ENCODE assay signal across 25 mouse cellular contexts in genomic region chr5:44529001-44529400, GRCm38 (mm10).
DNase-seq lines count a peak whose midpoint lies in the region; ATAC-seq and TF ChIP-seq lines count a peak whose summit lies in the region.
"Had no signal": no experiment of that assay in that cellular context is flagged by ENCODE, and none has a peak within 500 bp of the region (broad histone marks: within the 10 kb centered on the region; RNA-seq: fewer than 3 reads in every experiment).

No protein-coding gene starts in this region.

- peak; percentile 58 for DNase-seq in forebrain, embryonic 14.5 days (ENCODE audit: low spot score)
- DNase-seq in forebrain, embryonic 10.5 days (ENCODE audit: extremely low spot score, low spot score), result no peak
- peak; percentile 46 for DNase-seq in forebrain, postnatal 0 days
- peak; percentile 67 for DNase-seq in midbrain, embryonic 11.5 days (ENCODE audit: low spot score, missing footprints)
- DNase-seq in midbrain, embryonic 10.5 days (ENCODE audit: low spot score), result no peak
- peak; percentile 69 for DNase-seq in brain, embryonic 14.5 days (ENCODE audit: low read depth)
- DNase-seq in lung, postnatal 4 days, result no peak
- DNase-seq: adrenal gland, adult 8-10 months; adrenal gland, postnatal 25 days; cerebellum, adult 18-20 months; cerebellum, adult 9-10 months; cerebellum, postnatal 14 days; gastrocnemius, postnatal 10 days; gastrocnemius, postnatal 36 days; heart, adult 2 months had no signal

- no peaks in the 10 kb centered on the region for H3K27me3 ChIP-seq in forebrain, embryonic 14.5 days (replicated peaks; ENCODE audit: control insufficient read depth, insufficient read depth, low read length)
- H3K27me3 ChIP-seq in forebrain, embryonic 10.5 days (ENCODE audit: poor library complexity, severe bottlenecking), result no peaks in the 10 kb centered on the region
- no peaks in the 10 kb centered on the region for H3K27me3 ChIP-seq in forebrain, postnatal 0 days (ENCODE audit: insufficient read depth, low read length)
- H3K27me3 ChIP-seq in forebrain, embryonic 12.5 days, result no peaks in the 10 kb centered on the region
- no peaks in the 10 kb centered on the region for H3K27me3 ChIP-seq in midbrain, embryonic 11.5 days (ENCODE audit: control insufficient read depth, insufficient read depth, low read length)
- H3K27me3 ChIP-seq in midbrain, embryonic 10.5 days (ENCODE audit: low read depth, poor library complexity, severe bottlenecking), result no peaks in the 10 kb centered on the region
- H3K27me3 ChIP-seq: embryonic facial prominence, embryonic 12.5 days; embryonic facial prominence, embryonic 15.5 days; hindbrain, embryonic 12.5 days; hindbrain, embryonic 15.5 days had no signal

- H3K9me3 ChIP-seq in forebrain, embryonic 14.5 days (replicated peaks; ENCODE audit: control insufficient read depth, low read length), result no peaks in the 10 kb centered on the region
- no peaks in the 10 kb centered on the region for H3K9me3 ChIP-seq in forebrain, embryonic 10.5 days
- no peaks in the 10 kb centered on the region for H3K9me3 ChIP-seq in forebrain, postnatal 0 days (ENCODE audit: low read length)
- no peaks in the 10 kb centered on the region for H3K9me3 ChIP-seq in forebrain, embryonic 12.5 days
- no peaks in the 10 kb centered on the region for H3K9me3 ChIP-seq in midbrain, embryonic 11.5 days (ENCODE audit: control insufficient read depth, low read length)
- H3K9me3 ChIP-seq in midbrain, embryonic 10.5 days (replicated peaks), result no peaks in the 10 kb centered on the region
- H3K9me3 ChIP-seq: embryonic facial prominence, embryonic 12.5 days; embryonic facial prominence, embryonic 15.5 days; heart, embryonic 10.5 days; heart, embryonic 13.5 days; hindbrain, embryonic 12.5 days; hindbrain, embryonic 15.5 days had no signal

- ATAC-seq in forebrain, embryonic 14.5 days, result 0 out of 2 replicates have a peak, but pooled peaks have one; percentile 23
- peak; percentile 73 for ATAC-seq in forebrain, postnatal 0 days
- ATAC-seq in forebrain, embryonic 12.5 days (ENCODE audit: low FRiP score), result no peak
- ATAC-seq in midbrain, embryonic 11.5 days (ENCODE audit: low FRiP score), result no peak
- ATAC-seq: activated CD4-positive, CD25-positive, alpha-beta regulatory T cell, adult 4 months; inflammation-experienced regulatory T-cells, adult 6 months; intestine, embryonic 16.5 days had no signal

- TF ChIP-seq POLR2A in brain, embryonic 14.5 days (IDR thresholded peaks at IDR 0.05; ENCODE audit: borderline replicate concordance, extremely low read depth, insufficient read depth, insufficient read length, poor library complexity, severe bottlenecking), result no peak

- H3K27ac ChIP-seq in forebrain, embryonic 14.5 days (ENCODE audit: low read depth, low read length), result peak overlapping the region; percentile 49; the same call in 1 of the 2 replicates
- no peak overlapping the region for H3K27ac ChIP-seq in forebrain, embryonic 10.5 days
- H3K27ac ChIP-seq in forebrain, postnatal 0 days (ENCODE audit: low read depth, low read length), result peak overlapping the region; percentile 62
- no peak overlapping the region for H3K27ac ChIP-seq in forebrain, embryonic 12.5 days
- H3K27ac ChIP-seq in midbrain, embryonic 11.5 days (ENCODE audit: low read depth, low read length), result no peak overlapping the region
- H3K27ac ChIP-seq in midbrain, embryonic 10.5 days (replicated peaks), result no peak overlapping the region
- H3K27ac ChIP-seq: embryonic facial prominence, embryonic 12.5 days; embryonic facial prominence, embryonic 15.5 days; heart, adult 2 months; heart, embryonic 10.5 days; heart, embryonic 13.5 days; hindbrain, embryonic 12.5 days had no signal

- WGBS in forebrain, embryonic 14.5 days, result 68% methylated on average over 1 of the region's 1 CpGs
- 91% methylated on average over 1 of the region's 1 CpGs for WGBS in forebrain, embryonic 10.5 days
- WGBS in forebrain, postnatal 0 days, result 37% methylated on average over 1 of the region's 1 CpGs
- WGBS in forebrain, embryonic 12.5 days, result 80% methylated on average over 1 of the region's 1 CpGs
- 86% methylated on average over 1 of the region's 1 CpGs for WGBS in midbrain, embryonic 11.5 days
- WGBS in midbrain, embryonic 10.5 days, result 87% methylated on average over 1 of the region's 1 CpGs

- H3K36me3 ChIP-seq in forebrain, embryonic 14.5 days (ENCODE audit: control insufficient read depth, insufficient read depth, low read length), result no peaks in the 10 kb centered on the region
- no peaks in the 10 kb centered on the region for H3K36me3 ChIP-seq in forebrain, embryonic 10.5 days (replicated peaks)
- H3K36me3 ChIP-seq in forebrain, postnatal 0 days (ENCODE audit: insufficient read depth), result no peaks in the 10 kb centered on the region
- H3K36me3 ChIP-seq in forebrain, embryonic 12.5 days (replicated peaks), result no peaks in the 10 kb centered on the region
- H3K36me3 ChIP-seq in midbrain, embryonic 11.5 days (ENCODE audit: control insufficient read depth, insufficient read depth, low read length), result no peaks in the 10 kb centered on the region
- H3K36me3 ChIP-seq in midbrain, embryonic 10.5 days, result no peaks in the 10 kb centered on the region
- H3K36me3 ChIP-seq: embryonic facial prominence, embryonic 12.5 days; embryonic facial prominence, embryonic 15.5 days; heart, embryonic 10.5 days; heart, embryonic 13.5 days; hindbrain, embryonic 12.5 days; hindbrain, embryonic 15.5 days had no signal

- no peaks in the 10 kb centered on the region for H3K4me1 ChIP-seq in forebrain, embryonic 14.5 days (ENCODE audit: control insufficient read depth, insufficient read depth, low read length)
- no peaks in the 10 kb centered on the region for H3K4me1 ChIP-seq in forebrain, embryonic 10.5 days
- peaks cover 7% of the 10 kb centered on the region; the same call in 1 of the 2 replicates for H3K4me1 ChIP-seq in forebrain, postnatal 0 days (ENCODE audit: insufficient read depth)
- H3K4me1 ChIP-seq in forebrain, embryonic 12.5 days, result peaks cover 4% of the 10 kb centered on the region; the same call in 1 of the 2 replicates
- H3K4me1 ChIP-seq in midbrain, embryonic 11.5 days (ENCODE audit: control insufficient read depth, insufficient read depth, low read length), result no peaks in the 10 kb centered on the region
- no peaks in the 10 kb centered on the region for H3K4me1 ChIP-seq in midbrain, embryonic 10.5 days
- H3K4me1 ChIP-seq: embryonic facial prominence, embryonic 12.5 days; embryonic facial prominence, embryonic 15.5 days; heart, embryonic 10.5 days; hindbrain, embryonic 12.5 days; hindbrain, embryonic 15.5 days had no signal

- H3K9ac ChIP-seq in forebrain, embryonic 14.5 days (ENCODE audit: low read length), result no peak overlapping the region
- no peak overlapping the region for H3K9ac ChIP-seq in forebrain, postnatal 0 days
- H3K9ac ChIP-seq in forebrain, embryonic 12.5 days, result no peak overlapping the region
- H3K9ac ChIP-seq in midbrain, embryonic 11.5 days (ENCODE audit: low read length), result no peak overlapping the region
- H3K9ac ChIP-seq: embryonic facial prominence, embryonic 12.5 days; embryonic facial prominence, embryonic 15.5 days; heart, embryonic 13.5 days; hindbrain, embryonic 12.5 days; hindbrain, embryonic 15.5 days had no signal

- TF ChIP-seq CTCF in forebrain, postnatal 0 days (IDR thresholded peaks at IDR 0.05; ENCODE audit: low read depth), result no peak
- TF ChIP-seq CTCF in brain, embryonic 14.5 days (IDR thresholded peaks at IDR 0.05; ENCODE audit: borderline replicate concordance, extremely low read depth, insufficient read depth, insufficient read length), result no peak

- H3K4me3 ChIP-seq in forebrain, embryonic 14.5 days (ENCODE audit: low read depth, low read length), result no peak overlapping the region
- H3K4me3 ChIP-seq in forebrain, embryonic 10.5 days, result no peak overlapping the region
- no peak overlapping the region for H3K4me3 ChIP-seq in forebrain, postnatal 0 days (ENCODE audit: low read depth, low read length)
- H3K4me3 ChIP-seq in forebrain, embryonic 12.5 days (replicated peaks), result no peak overlapping the region
- no peak overlapping the region for H3K4me3 ChIP-seq in midbrain, embryonic 11.5 days (ENCODE audit: low read depth, low read length)
- H3K4me3 ChIP-seq in midbrain, embryonic 10.5 days, result no peak overlapping the region
- H3K4me3 ChIP-seq: embryonic facial prominence, embryonic 12.5 days; embryonic facial prominence, embryonic 15.5 days; heart, adult 2 months; heart, embryonic 10.5 days; heart, embryonic 13.5 days; hindbrain, embryonic 12.5 days; hindbrain, embryonic 15.5 days had no signal

- H3K4me2 ChIP-seq in forebrain, embryonic 14.5 days (ENCODE audit: low read length), result no peak overlapping the region
- H3K4me2 ChIP-seq in forebrain, postnatal 0 days (ENCODE audit: low read depth), result no peak overlapping the region
- H3K4me2 ChIP-seq in forebrain, embryonic 12.5 days, result no peak overlapping the region
- no peak overlapping the region for H3K4me2 ChIP-seq in midbrain, embryonic 11.5 days
- H3K4me2 ChIP-seq: embryonic facial prominence, embryonic 12.5 days; embryonic facial prominence, embryonic 15.5 days; heart, embryonic 13.5 days; hindbrain, embryonic 12.5 days; hindbrain, embryonic 15.5 days had no signal

Comparison
In these comparisons a context has a peak if more than half of its experiments do, and no peak if none do; other contexts are left out.
1. ATAC-seq: peak in forebrain, embryonic 14.5 days (single experiment) and forebrain, postnatal 0 days (single experiment); none in forebrain, embryonic 12.5 days (single experiment) and midbrain, embryonic 11.5 days (single experiment).
2. DNase-seq: peak in forebrain, embryonic 14.5 days (single experiment), forebrain, postnatal 0 days (single experiment), midbrain, embryonic 11.5 days (single experiment) and brain, embryonic 14.5 days (single experiment); none in forebrain, embryonic 10.5 days (single experiment), midbrain, embryonic 10.5 days (single experiment) and lung, postnatal 4 days (0 of 2).
3. H3K27ac ChIP-seq: peak in forebrain, embryonic 14.5 days (single experiment) and forebrain, postnatal 0 days (single experiment); none in forebrain, embryonic 10.5 days (single experiment), forebrain, embryonic 12.5 days (single experiment), midbrain, embryonic 11.5 days (single experiment) and midbrain, embryonic 10.5 days (single experiment).